Mouse (Mus musculus) T-helper 2 cell (primary cell): ENCODE measurements at regions not wholly inside any gene's neighbourhood (a gene's known extent, or its start where the extent isn't known, plus 50 kb on each side); places are given as distances from the start of the nearest gene placed in this dataset.

Experiments
- in situ Hi-C: fragments of 300-600 bp; cut with MboI, MseI; formaldehyde crosslinking; loops from one replicate; pipeline ENCODE4 v1.15.1; 2025; ENCODE audit warnings: high pct_unique_total_duplicates

- in situ Hi-C loops = loop anchor here (25.0 kb wide), 1 partner anchor 1621 kb away; no protein-coding TSS in a partner anchor
Observed at GRCm38 (mm10) chr14:100883115-100883514, 317.0 kb downstream of the Prr30 start.

- in situ Hi-C loops = loop anchor here (25.0 kb wide), 1 partner anchor 1618 kb away; no protein-coding TSS in a partner anchor
Observed at GRCm38 (mm10) chr14:100880103-100880502, 320.0 kb downstream of the Prr30 start.

GRCm38 (mm10) chr14:100867790-100868189, 332.3 kb downstream of the Prr30 start:
- in situ Hi-C loops = no loop called here

- in situ Hi-C loops = no loop called here
Observed at GRCm38 (mm10) chr14:100864792-100865191, 335.3 kb downstream of the Prr30 start.

DNA sequence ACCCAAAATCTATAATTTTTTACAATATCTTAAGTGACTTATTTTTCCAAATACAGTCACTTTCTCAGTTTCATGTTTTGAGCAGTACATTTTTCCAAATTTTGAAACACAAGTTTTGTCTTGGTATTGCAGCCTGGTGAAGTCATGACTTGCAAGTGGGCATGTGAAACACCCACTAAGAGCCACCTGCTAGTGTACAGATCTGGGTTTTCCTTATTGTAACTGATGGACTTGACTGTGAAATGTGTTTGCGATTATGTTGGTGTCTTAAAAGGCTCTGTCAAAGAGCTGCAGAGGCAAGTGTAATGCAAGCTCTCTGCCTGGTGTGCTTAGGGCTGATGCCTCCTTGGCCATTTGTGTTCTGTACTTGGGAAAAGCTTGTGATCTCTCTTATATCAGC, 336.0 kb downstream of the Prr30 start:
- in situ Hi-C loops = no loop called here

- in situ Hi-C loops = no loop called here
Observed at GRCm38 (mm10) chr14:100842828-100843227, 357.3 kb downstream of the Prr30 start.
